Mouse (Mus musculus) neural tube, embryonic 11.5 days (tissue): ENCODE data around the gene Git2. TPM values are rescaled to one million over a fixed set of nuclear protein-coding genes. Genes with fewer than 3 reads are reported as not detected.

Experiments
- ATAC-seq: fragments of 200-750 bp; cut with Nextera tagmentation; 2 replicates; pipeline ENCODE4 v1.8.0; 2017; ENCODE audit warnings: moderate number of reproducible peaks, mild to moderate bottlenecking, moderate TSS enrichment, moderate library complexity; ENCODE audit not compliant: insufficient read depth, low FRiP score, low TSS enrichment
- DNase-seq: peaks from one replicate; pipeline ENCODE4 v3.0.0-alpha.2; 2015; ENCODE audit warnings: low spot score
- H3K27ac ChIP-seq: fragments of 300-500 bp; sonication (generic); 2 replicates; pipeline ENCODE4 v1.5.1; 2014; ENCODE audit warnings: low read depth, mild to moderate bottlenecking, low read length
- H3K27me3 ChIP-seq: fragments of 300-500 bp; sonication (generic); 2 replicates; pipeline ENCODE4 v1.6.1; 2014; ENCODE audit warnings: mild to moderate bottlenecking, low read length, mixed read lengths; ENCODE audit not compliant: control insufficient read depth, insufficient read depth
- H3K36me3 ChIP-seq: fragments of 300-500 bp; sonication (generic); 2 replicates; pipeline ENCODE4 v1.6.1; 2014; ENCODE audit warnings: mild to moderate bottlenecking, low read length, moderate library complexity, mixed read lengths; ENCODE audit not compliant: control insufficient read depth, insufficient read depth
- H3K4me1 ChIP-seq: fragments of 300-500 bp; sonication (generic); 2 replicates; pipeline ENCODE4 v1.6.1; 2014; ENCODE audit warnings: low read length, mixed read lengths; ENCODE audit not compliant: control insufficient read depth, insufficient read depth
- H3K4me2 ChIP-seq: fragments of 300-500 bp; sonication (generic); 2 replicates; pipeline ENCODE4 v1.6.1; 2014; ENCODE audit warnings: low read depth, mild to moderate bottlenecking, moderate library complexity
- H3K4me3 ChIP-seq: fragments of 300-500 bp; sonication (generic); 2 replicates; pipeline ENCODE4 v1.5.1; 2014; ENCODE audit warnings: low read depth, low read length
- H3K9ac ChIP-seq: fragments of 300-500 bp; sonication (generic); 2 replicates; pipeline ENCODE4 v1.6.1; 2014; ENCODE audit warnings: mild to moderate bottlenecking, low read length
- H3K9me3 ChIP-seq: fragments of 300-500 bp; sonication (generic); 2 replicates; pipeline ENCODE4 v1.6.1; 2016; ENCODE audit warnings: low read length; ENCODE audit not compliant: control insufficient read depth
- WGBS: fragments of 180-500 bp; shearing (Covaris S2); extraction: QIAGEN DNeasy Blood & Tissue Kit; methylation state at CpG from one replicate; pipeline ENCODE4 v1.1.7; 2014; 5-methylcytosine and 5-hydroxymethylcytosine counted together
- polyA plus RNA-seq: library from polyadenylated mRNA; unstranded; fragments of >200 nt; fragmentation: Nextera tagmentation; extraction: Ambion mirVana; gene quantifications from 2 replicates; pipeline ENCODE4 v1.2.1, GENCODE M21; 2014

The Git2 gene
- polyA plus RNA-seq, 1 experiment from 2014 or later, result 35.1 TPM

DNA sequence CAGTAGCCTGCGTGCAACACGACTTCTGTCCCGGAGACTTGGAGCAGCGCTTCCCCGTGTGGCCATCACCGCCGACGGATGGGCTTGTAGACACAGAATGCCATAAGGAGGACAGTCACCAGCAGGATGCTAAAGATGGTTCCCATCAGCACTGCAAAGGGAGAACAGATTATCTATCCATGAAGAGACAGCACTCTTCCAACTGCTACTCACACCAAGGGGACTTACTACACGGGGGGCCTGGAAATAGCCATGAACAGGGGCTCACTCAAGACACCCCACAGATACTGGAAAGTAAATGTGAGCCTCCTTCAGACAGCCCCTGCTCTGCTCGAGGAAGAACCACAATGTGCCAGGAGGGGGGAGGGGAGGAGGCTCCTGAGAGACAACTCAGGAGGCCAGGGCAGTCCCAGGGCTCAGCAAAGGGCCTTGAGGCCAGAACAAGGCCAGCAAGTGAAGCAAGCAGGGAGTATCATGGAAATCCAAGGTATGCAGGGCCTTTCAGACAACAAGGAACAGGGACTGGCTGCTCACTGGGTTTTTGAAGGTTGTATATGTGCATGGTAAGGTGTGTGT lies 34.0 kb upstream of the Git2 start:
- ATAC-seq (no peak), DNase-seq (no peak)
- Histone ChIP-seq H3K4me1 (peaks cover 2% of the 10 kb centered on the region; the same call in 1 of the 2 replicates), H3K36me3 (peaks cover 9% of the 10 kb centered on the region), H3K4me3 (no peak overlapping the region), H3K4me2 (no peak overlapping the region), H3K27me3 (no peaks in the 10 kb centered on the region), H3K9me3 (no peaks in the 10 kb centered on the region), H3K27ac (0 out of 2 replicates have a peak overlapping the region, but pooled peaks have one; percentile 6), H3K9ac (no peak overlapping the region)
- WGBS, result 82% methylated on average over 10 of the region's 10 CpGs

GRCm38 (mm10) chr5:114808385-114808784 lies 33.1 kb upstream of the Git2 start:
- no peak overlapping the region for H3K4me3 ChIP-seq
- H3K27ac ChIP-seq, result no peak overlapping the region
- no peak for DNase-seq
- H3K4me1 ChIP-seq, result peaks cover 2% of the 10 kb centered on the region; the same call in 1 of the 2 replicates
- no peaks in the 10 kb centered on the region for H3K27me3 ChIP-seq
- H3K36me3 ChIP-seq, result peaks cover 16% of the 10 kb centered on the region
- ATAC-seq, result no peak
- no peak overlapping the region for H3K4me2 ChIP-seq
- 78% methylated on average over 8 of the region's 8 CpGs for WGBS
- no peak overlapping the region for H3K9ac ChIP-seq
- H3K9me3 ChIP-seq, result no peaks in the 10 kb centered on the region

DNA sequence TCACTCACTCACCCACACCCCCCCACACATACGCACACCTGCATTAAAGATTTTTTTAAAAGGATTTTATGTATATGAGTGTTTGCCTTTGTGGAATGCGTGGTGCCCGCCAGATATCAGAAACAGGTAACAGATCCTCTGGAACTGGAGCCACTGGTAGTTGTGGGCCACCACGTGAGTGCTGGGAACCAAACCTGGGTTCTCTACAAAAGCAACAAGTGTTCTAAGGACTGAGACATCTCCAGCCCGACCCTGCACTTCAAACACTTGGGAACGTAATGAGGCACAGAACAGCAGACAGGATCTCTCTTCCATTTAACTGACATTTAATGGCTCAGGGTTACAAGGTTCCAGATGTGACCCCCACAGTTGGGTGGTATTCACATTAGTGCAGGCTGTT lies 32.6 kb upstream of the Git2 start:
- H3K9ac ChIP-seq, result no peak overlapping the region
- no peak overlapping the region for H3K27ac ChIP-seq
- DNase-seq, result no peak
- no peak for ATAC-seq
- H3K4me1 ChIP-seq, result peaks cover 2% of the 10 kb centered on the region; the same call in 1 of the 2 replicates
- H3K4me3 ChIP-seq, result no peak overlapping the region
- WGBS, result 65% methylated on average over 6 of the region's 6 CpGs
- no peak overlapping the region for H3K4me2 ChIP-seq
- H3K36me3 ChIP-seq, result peaks cover 18% of the 10 kb centered on the region
- H3K9me3 ChIP-seq, result no peaks in the 10 kb centered on the region
- no peaks in the 10 kb centered on the region for H3K27me3 ChIP-seq

DNA sequence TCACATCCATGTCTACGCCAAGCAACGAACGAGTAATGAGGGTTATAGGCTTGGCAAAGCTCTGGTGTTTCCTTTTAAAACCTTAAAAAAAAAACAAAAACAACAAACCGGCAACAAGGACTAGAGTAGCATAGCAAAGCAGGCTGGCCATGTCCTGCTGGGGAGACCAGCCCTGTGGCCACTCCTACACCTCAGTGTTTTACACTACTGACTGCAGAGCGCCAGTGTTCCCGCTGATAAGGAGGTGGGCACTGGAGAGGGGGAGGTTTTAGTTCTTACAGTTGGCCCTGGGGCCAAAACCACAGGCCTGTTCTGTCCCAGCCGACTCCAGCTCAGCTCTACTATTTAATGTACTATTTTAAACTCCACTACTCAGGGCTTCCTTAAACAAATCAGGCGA lies 32.2 kb upstream of the Git2 start:
- WGBS, result 33% methylated on average over 8 of the region's 8 CpGs
- DNase-seq (no peak), ATAC-seq (no peak)
- Histone ChIP-seq H3K9me3 (no peaks in the 10 kb centered on the region), H3K27ac (no peak overlapping the region), H3K9ac (no peak overlapping the region), H3K27me3 (no peaks in the 10 kb centered on the region), H3K4me3 (no peak overlapping the region), H3K36me3 (peaks cover 19% of the 10 kb centered on the region), H3K4me1 (peaks cover 2% of the 10 kb centered on the region; the same call in 1 of the 2 replicates), H3K4me2 (no peak overlapping the region)

DNA sequence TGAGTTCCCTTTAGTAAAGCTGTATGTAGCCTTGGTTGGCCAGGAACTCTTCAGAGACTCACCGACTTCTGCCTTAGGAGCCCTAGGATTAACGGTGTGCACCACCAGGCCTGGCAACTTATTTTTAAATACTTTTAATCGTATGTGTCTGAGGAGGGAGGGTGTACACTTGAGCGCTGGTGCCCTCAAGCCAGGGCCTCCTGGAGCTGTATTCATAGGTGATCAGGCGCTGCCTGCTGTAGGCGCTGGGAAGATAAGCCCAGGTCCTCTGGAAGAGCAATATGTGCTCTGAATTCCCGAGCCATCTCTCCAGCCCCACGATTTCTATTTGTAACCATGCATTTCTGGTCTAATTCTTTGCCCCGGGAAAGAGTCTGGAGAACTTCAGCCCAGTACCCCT lies 31.7 kb upstream of the Git2 start:
- no peaks in the 10 kb centered on the region for H3K27me3 ChIP-seq
- no peak overlapping the region for H3K27ac ChIP-seq
- no peaks in the 10 kb centered on the region; the same call in 1 of the 2 replicates for H3K4me1 ChIP-seq
- ATAC-seq, result no peak
- H3K9ac ChIP-seq, result no peak overlapping the region
- no peak for DNase-seq
- no peaks in the 10 kb centered on the region for H3K9me3 ChIP-seq
- no peak overlapping the region for H3K4me3 ChIP-seq
- WGBS, result 54% methylated on average over 9 of the region's 9 CpGs
- H3K4me2 ChIP-seq, result no peak overlapping the region
- H3K36me3 ChIP-seq, result peaks cover 19% of the 10 kb centered on the region

DNA sequence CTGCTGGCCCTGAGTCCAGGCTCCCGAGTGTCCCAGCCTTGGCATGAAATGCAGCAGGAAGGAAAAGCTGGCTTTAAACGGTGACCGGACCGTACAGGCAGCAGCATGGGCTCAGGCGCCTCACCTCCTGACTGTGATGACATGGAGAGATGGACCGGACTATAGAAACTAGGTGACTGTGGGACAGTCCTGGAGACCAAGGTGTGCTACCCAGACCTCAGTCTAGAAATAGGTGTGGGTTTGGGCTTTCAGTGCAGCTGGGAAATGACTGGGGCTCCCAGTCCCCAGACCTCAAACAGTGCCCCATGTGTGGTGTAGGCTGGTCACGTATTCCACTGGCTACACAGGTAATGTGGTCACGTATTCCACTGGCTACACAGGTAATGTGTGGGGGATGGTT lies 31.3 kb upstream of the Git2 start:
- ATAC-seq (no peak), DNase-seq (no peak)
- peaks cover 19% of the 10 kb centered on the region for H3K36me3 ChIP-seq
- H3K4me2 ChIP-seq, result no peak overlapping the region
- 88% methylated on average over 8 of the region's 8 CpGs for WGBS
- H3K27ac ChIP-seq, result no peak overlapping the region
- no peak overlapping the region for H3K9ac ChIP-seq
- no peaks in the 10 kb centered on the region for H3K9me3 ChIP-seq
- H3K4me3 ChIP-seq, result no peak overlapping the region
- H3K4me1 ChIP-seq, result no peaks in the 10 kb centered on the region
- no peaks in the 10 kb centered on the region for H3K27me3 ChIP-seq

DNA sequence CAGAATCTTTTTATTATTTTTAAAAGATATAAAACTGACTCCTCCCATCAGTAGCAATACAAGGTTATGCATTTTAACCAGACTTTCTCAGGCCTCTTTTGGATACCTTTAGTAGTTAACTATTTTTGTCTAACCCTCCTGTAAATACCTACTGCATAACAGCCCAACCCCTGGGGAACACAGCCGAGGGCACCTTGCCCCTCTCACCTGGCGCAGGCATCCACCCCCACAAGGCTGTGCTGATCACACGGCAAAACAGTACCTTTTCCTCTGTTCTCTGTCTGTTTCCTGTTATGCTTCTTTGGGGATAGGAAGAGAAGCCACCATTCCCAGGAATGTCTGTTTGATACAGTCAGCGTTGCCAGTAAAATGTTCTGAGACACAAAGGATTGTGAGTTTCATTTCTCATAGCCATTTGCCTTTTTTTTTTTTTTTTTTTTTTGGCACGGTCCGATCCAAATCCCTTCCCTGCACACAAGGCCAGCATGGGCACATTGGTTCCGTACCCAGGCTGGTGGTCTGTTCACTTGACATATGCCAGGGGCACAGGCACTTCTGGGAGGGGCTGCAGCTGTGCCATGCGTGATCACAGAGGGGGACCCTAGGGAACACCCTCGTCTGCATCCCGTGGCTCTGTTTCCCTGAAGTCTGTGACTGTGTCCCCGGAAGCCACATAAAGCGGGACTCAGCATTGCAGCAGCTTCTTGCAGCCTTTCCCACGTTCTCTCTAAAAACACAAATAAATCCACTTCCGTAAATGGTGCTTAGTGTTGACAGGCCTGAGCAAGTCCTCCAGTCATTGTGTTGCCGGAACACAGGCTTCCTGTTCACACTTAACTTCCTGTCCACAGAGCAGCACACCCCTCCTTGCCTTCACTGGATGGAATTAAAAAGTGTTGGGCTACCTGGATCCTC lies 30.4 kb upstream of the Git2 start:
- DNase-seq (peak; percentile 8), ATAC-seq (no peak)
- no peaks in the 10 kb centered on the region for H3K27me3 ChIP-seq
- no peaks in the 10 kb centered on the region for H3K4me1 ChIP-seq
- no peak overlapping the region for H3K27ac ChIP-seq
- WGBS, result 77% methylated on average over 15 of the region's 15 CpGs
- H3K4me3 ChIP-seq, result no peak overlapping the region
- peaks cover 19% of the 10 kb centered on the region for H3K36me3 ChIP-seq
- no peak overlapping the region for H3K9ac ChIP-seq
- no peaks in the 10 kb centered on the region for H3K9me3 ChIP-seq
- no peak overlapping the region for H3K4me2 ChIP-seq

GRCm38 (mm10) chr5:114804958-114805357 lies 29.6 kb upstream of the Git2 start:
- H3K27ac ChIP-seq, result no peak overlapping the region
- DNase-seq (peak; percentile 52), ATAC-seq (no peak)
- 46% methylated on average over 3 of the region's 3 CpGs for WGBS
- H3K27me3 ChIP-seq, result no peaks in the 10 kb centered on the region
- H3K4me2 ChIP-seq, result no peak overlapping the region
- H3K36me3 ChIP-seq, result peaks cover 19% of the 10 kb centered on the region
- no peaks in the 10 kb centered on the region for H3K4me1 ChIP-seq
- H3K4me3 ChIP-seq, result no peak overlapping the region
- H3K9ac ChIP-seq, result no peak overlapping the region
- H3K9me3 ChIP-seq, result no peaks in the 10 kb centered on the region

- H3K27ac ChIP-seq, result no peak overlapping the region
- H3K27me3 ChIP-seq, result no peaks in the 10 kb centered on the region
- no peak overlapping the region for H3K4me3 ChIP-seq
- H3K36me3 ChIP-seq, result peaks cover 19% of the 10 kb centered on the region
- H3K4me2 ChIP-seq, result no peak overlapping the region
- WGBS, result 89% methylated on average over 13 of the region's 13 CpGs
- no peak overlapping the region for H3K9ac ChIP-seq
- DNase-seq (peak; percentile 7), ATAC-seq (no peak)
- no peaks in the 10 kb centered on the region for H3K4me1 ChIP-seq
- no peaks in the 10 kb centered on the region for H3K9me3 ChIP-seq
These were observed 29.0 kb upstream of the Git2 start for GRCm38 (mm10) chr5:114804335-114804734.
